Mouse (Mus musculus) kidney, adult 2 months (tissue): ENCODE results near the gene Lyrm7. TPM values are rescaled to one million over a fixed set of nuclear protein-coding genes. Genes with fewer than 3 reads are reported as not detected.

Source experiments
- DNase-seq: peaks from one replicate; pipeline ENCODE4 v3.0.0; 2021
- H3K27ac ChIP-seq: fragments of 200-500 bp; 2 replicates; pipeline ENCODE4 v1.5.1; 2012; ENCODE audit warnings: low read depth, low read length, control low read depth, inconsistent platforms; ENCODE audit not compliant: insufficient read depth
- H3K27me3 ChIP-seq: fragments of 200-500 bp; replicated peaks from 2 replicates; pipeline ENCODE4 v1.6.1; 2012; ENCODE audit warnings: mild to moderate bottlenecking, moderate library complexity, low read length, inconsistent platforms; ENCODE audit not compliant: control insufficient read depth, insufficient read depth
- H3K36me3 ChIP-seq: fragments of 200-500 bp; 2 replicates; pipeline ENCODE4 v1.6.1; 2012; ENCODE audit warnings: mild to moderate bottlenecking, moderate library complexity, low read length, inconsistent platforms; ENCODE audit not compliant: control insufficient read depth, insufficient read depth
- H3K4me1 ChIP-seq: fragments of 200-500 bp; 2 replicates; pipeline ENCODE4 v1.6.1; 2011; ENCODE audit warnings: low read length; ENCODE audit not compliant: control insufficient read depth, insufficient read depth
- H3K4me3 ChIP-seq: fragments of 200-500 bp; 2 replicates; pipeline ENCODE4 v1.5.1; 2011; ENCODE audit warnings: mild to moderate bottlenecking, low read depth, low read length, control low read depth; ENCODE audit not compliant: insufficient read depth
- CTCF ChIP-seq: fragments of 200-500 bp; conservative IDR thresholded peaks from 2 replicates; pipeline ENCODE4 v1.5.1; 2011; ENCODE audit warnings: low read depth, mild to moderate bottlenecking, control low read depth, low read length, moderate library complexity, mixed read lengths; ENCODE audit not compliant: insufficient read depth, insufficient read length
- POLR2A ChIP-seq: fragments of 200-500 bp; IDR thresholded peaks from one replicate; pipeline ENCODE4 v1.6.1; 2011; ENCODE audit warnings: low read depth, low read length, control low read depth
- WGBS: fragments of 180-500 bp; shearing (Covaris S2); methylation state at CpG from one replicate; pipeline ENCODE4 v1.1.7; 2018; 5-methylcytosine and 5-hydroxymethylcytosine counted together
- polyA plus RNA-seq: library from polyadenylated mRNA; depleted of rRNA; stranded (reverse); fragments of >200 nt; gene quantifications from 2 replicates; pipeline ENCODE4 v1.2.3, GENCODE M21; 2012; rRNA removed

Lyrm7 gene
- 1.4 and 3.9 TPM in 2 replicates for polyA plus RNA-seq

GRCm38 (mm10) chr11:54860256-54861038, at the start of gene Lyrm7:
Gene Lyrm7, minus strand, starts transcription at chr11:54860916.
- DNase-seq = peak; percentile 99
- TF ChIP-seq POLR2A (peak; percentile 81), CTCF (no peak)
- Histone ChIP-seq H3K36me3 (no peaks in the 10 kb centered on the region), H3K27ac (peak within 1 kb of the TSS; percentile 99), H3K4me1 (no peaks in the 10 kb centered on the region), H3K27me3 (no peaks in the 10 kb centered on the region), H3K4me3 (peak within 1 kb of the TSS; percentile 76)
- under 1% methylated on average over 42 of the region's 42 CpGs for WGBS

DNA sequence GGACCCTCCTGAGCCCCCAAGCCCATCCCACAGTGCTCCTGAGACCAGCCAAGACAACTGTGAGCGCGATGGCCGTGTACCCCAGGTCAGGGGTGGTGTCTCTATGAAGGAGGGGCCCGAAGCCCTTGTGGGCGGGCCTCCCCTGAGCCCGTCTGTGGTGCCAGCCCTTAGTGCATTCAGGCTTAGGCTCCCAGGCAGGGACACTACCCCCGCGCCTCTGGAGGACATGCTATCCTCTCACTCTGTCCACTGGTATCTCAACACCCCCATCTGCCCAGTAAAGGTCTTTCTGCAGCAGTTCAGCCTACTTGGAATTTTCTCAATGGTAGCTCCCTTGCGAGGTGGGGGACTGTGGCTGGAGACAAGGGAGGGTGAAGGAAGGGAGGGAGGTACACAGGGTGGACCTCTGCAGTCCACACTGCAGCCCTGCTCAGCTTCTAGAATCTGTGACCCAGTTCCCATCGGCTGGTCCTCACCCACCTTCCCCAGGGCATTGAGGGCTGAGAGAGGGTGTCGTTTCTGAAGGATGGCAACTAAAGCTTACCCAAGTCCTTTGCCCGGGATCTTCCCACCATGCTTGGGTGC, 49.5 kb upstream of the Lyrm7 start:
- Histone ChIP-seq H3K36me3 (peaks cover 29% of the 10 kb centered on the region; the same call in 1 of the 2 replicates), H3K27me3 (no peaks in the 10 kb centered on the region), H3K4me1 (peaks cover 5% of the 10 kb centered on the region; the same call in 1 of the 2 replicates), H3K27ac (peak overlapping the region; percentile 99), H3K4me3 (no peak overlapping the region)
- TF ChIP-seq CTCF = no peak
- peak; percentile 87 for TF ChIP-seq POLR2A
- WGBS = 69% methylated on average over 12 of the region's 12 CpGs
- no peak for DNase-seq

GRCm38 (mm10) chr11:54909273-54909672, 48.6 kb upstream of the Lyrm7 start:
- Histone ChIP-seq H3K4me3 (no peak overlapping the region), H3K36me3 (peaks cover 31% of the 10 kb centered on the region; the same call in 1 of the 2 replicates), H3K27me3 (no peaks in the 10 kb centered on the region), H3K27ac (peak overlapping the region; percentile 99), H3K4me1 (peaks cover 5% of the 10 kb centered on the region; the same call in 1 of the 2 replicates)
- 78% methylated on average over 11 of the region's 11 CpGs for WGBS
- TF ChIP-seq CTCF = no peak
- TF ChIP-seq POLR2A = peak; percentile 20
- DNase-seq = no peak

DNA sequence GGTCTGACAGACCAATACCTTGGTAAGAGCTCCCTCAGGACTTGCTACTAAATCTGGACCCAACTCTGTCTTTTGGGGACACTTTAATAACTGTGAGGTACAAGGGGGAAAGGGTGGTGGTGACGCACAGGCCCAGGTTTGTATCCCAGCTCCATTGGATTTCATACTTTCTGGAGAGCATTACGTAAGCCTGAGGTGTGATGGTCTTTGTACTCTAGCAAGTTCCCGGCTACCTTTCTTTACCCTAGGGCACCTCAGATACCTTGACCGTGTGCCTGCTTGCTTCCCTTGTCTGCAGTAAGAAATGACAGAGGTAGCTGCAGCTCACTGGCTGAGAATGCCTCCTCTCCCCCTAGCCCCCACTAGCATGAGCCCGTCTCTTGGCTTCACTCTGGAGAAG, 46.5 kb upstream of the Lyrm7 start:
- Histone ChIP-seq H3K4me3 (peak overlapping the region; percentile 42), H3K27ac (peak overlapping the region; percentile 99)
- peak; percentile 60 for DNase-seq

GRCm38 (mm10) chr11:54906466-54906865, 45.8 kb upstream of the Lyrm7 start:
- Histone ChIP-seq H3K27me3 (no peaks in the 10 kb centered on the region), H3K4me1 (no peaks in the 10 kb centered on the region; the same call in 1 of the 2 replicates), H3K27ac (peak overlapping the region; percentile 99), H3K4me3 (peak overlapping the region; percentile 42), H3K36me3 (peaks cover 32% of the 10 kb centered on the region; the same call in 1 of the 2 replicates)
- 42% methylated on average over 4 of the region's 4 CpGs for WGBS
- DNase-seq = no peak
- TF ChIP-seq CTCF (no peak), POLR2A (peak; percentile 18)

More for the DNA sequence above, 46.5 kb upstream of the Lyrm7 start:
- H3K27me3 ChIP-seq = no peaks in the 10 kb centered on the region
- 71% methylated on average over 5 of the region's 5 CpGs for WGBS
- no peak for TF ChIP-seq POLR2A
- no peak for TF ChIP-seq CTCF
- no peaks in the 10 kb centered on the region; the same call in 1 of the 2 replicates for H3K4me1 ChIP-seq
- H3K36me3 ChIP-seq = peaks cover 32% of the 10 kb centered on the region; the same call in 1 of the 2 replicates

- 42% methylated on average over 4 of the region's 4 CpGs for WGBS
- no peaks in the 10 kb centered on the region; the same call in 1 of the 2 replicates for H3K4me1 ChIP-seq
- H3K27me3 ChIP-seq = no peaks in the 10 kb centered on the region
- peaks cover 32% of the 10 kb centered on the region; the same call in 1 of the 2 replicates for H3K36me3 ChIP-seq
- peak overlapping the region; percentile 42 for H3K4me3 ChIP-seq
- DNase-seq = peak; percentile 84
- peak; percentile 44 for TF ChIP-seq POLR2A
- TF ChIP-seq CTCF = no peak
- H3K27ac ChIP-seq = peak overlapping the region; percentile 99
These were observed 45.2 kb upstream of the Lyrm7 start for GRCm38 (mm10) chr11:54905931-54906330.

DNA sequence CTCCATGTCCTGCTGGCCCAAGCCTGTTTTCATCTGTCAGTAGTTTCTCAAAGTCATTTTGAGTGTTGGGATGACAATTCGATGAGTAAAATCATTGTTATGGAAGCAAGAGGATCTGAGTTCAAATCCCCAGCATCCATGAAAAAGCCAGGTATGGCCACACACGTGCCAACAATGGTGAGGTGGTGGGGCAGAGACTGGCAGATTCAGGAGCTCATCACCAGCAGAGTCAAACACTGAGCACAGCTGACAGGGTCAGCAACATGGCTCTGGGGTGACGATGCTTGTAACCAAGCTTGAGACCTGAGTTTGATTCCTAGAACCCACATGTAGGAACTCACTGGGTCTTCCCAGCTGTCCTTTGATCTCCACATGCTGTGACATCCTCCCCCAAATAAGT, 44.4 kb upstream of the Lyrm7 start:
- Histone ChIP-seq H3K27me3 (no peaks in the 10 kb centered on the region), H3K27ac (peak overlapping the region; percentile 99), H3K36me3 (peaks cover 32% of the 10 kb centered on the region; the same call in 1 of the 2 replicates), H3K4me1 (no peaks in the 10 kb centered on the region; the same call in 1 of the 2 replicates), H3K4me3 (peak overlapping the region; percentile 87)
- TF ChIP-seq CTCF (no peak), POLR2A (peak; percentile 61)
- WGBS = 60% methylated on average over 3 of the region's 3 CpGs
- no peak for DNase-seq
